Mouse (Mus musculus) heart, adult 2 months (tissue): ENCODE results near the gene Trappc11. TPM values are rescaled to one million over a fixed set of nuclear protein-coding genes. Genes with fewer than 3 reads are reported as not detected.

Experiments
- DNase-seq, 2 experiments: peaks; one replicate each; pipeline ENCODE4 v3.0.0; 2021
- H3K27ac ChIP-seq: fragments of 200-600 bp; 2 replicates; pipeline ENCODE4 v1.8.1; 2022
- H3K27me3 ChIP-seq: fragments of 200-500 bp; 2 replicates; pipeline ENCODE4 v1.6.1; 2012; ENCODE audit warnings: mild to moderate bottlenecking, low read length, inconsistent platforms, mixed read lengths; ENCODE audit not compliant: control insufficient read depth, insufficient read depth
- H3K36me3 ChIP-seq: fragments of 200-500 bp; 2 replicates; pipeline ENCODE4 v1.6.1; 2012; ENCODE audit warnings: low read length, inconsistent platforms; ENCODE audit not compliant: control insufficient read depth, insufficient read depth
- H3K4me1 ChIP-seq: fragments of 200-500 bp; 2 replicates; pipeline ENCODE4 v1.6.1; 2011; ENCODE audit warnings: low read length; ENCODE audit not compliant: control insufficient read depth, insufficient read depth
- H3K4me3 ChIP-seq: fragments of 200-600 bp; 2 replicates; pipeline ENCODE4 v1.8.1; 2022
- H3K79me2 ChIP-seq: fragments of 200-500 bp; replicated peaks from 2 replicates; pipeline ENCODE4 v1.6.1; 2012; ENCODE audit warnings: mild to moderate bottlenecking, inconsistent platforms, low read length, moderate library complexity, mixed read lengths; ENCODE audit not compliant: control insufficient read depth, insufficient read depth
- H3K9ac ChIP-seq: fragments of 200-500 bp; 2 replicates; pipeline ENCODE4 v1.6.1; 2012; ENCODE audit warnings: low read depth, mild to moderate bottlenecking, control low read depth, inconsistent platforms, low read length, mixed read lengths
- CTCF ChIP-seq: fragments of 200-600 bp; IDR thresholded peaks from 2 replicates; pipeline ENCODE4 v1.8.1; 2022; ENCODE audit warnings: antibody characterized with exemption, mild to moderate bottlenecking, moderate library complexity
- EP300 ChIP-seq: fragments of 200-500 bp; IDR thresholded peaks from 2 replicates; pipeline ENCODE4 v1.6.1; 2011; ENCODE audit warnings: low read depth, low read length, control low read depth; ENCODE audit not compliant: insufficient read depth
- POLR2A ChIP-seq: fragments of 200-500 bp; IDR thresholded peaks from 2 replicates; pipeline ENCODE4 v1.6.1; 2011; ENCODE audit warnings: mild to moderate bottlenecking, low read depth, low read length, control low read depth; ENCODE audit not compliant: insufficient read depth
- WGBS: fragments of 180-500 bp; shearing (Covaris S2); methylation state at CpG from one replicate; pipeline ENCODE4 v1.1.7; 2018; 5-methylcytosine and 5-hydroxymethylcytosine counted together
- intact Hi-C: fragments of 180-260 bp; cut with DNase I; formaldehyde crosslinking; loops from one replicate; pipeline ENCODE4 v1.15.1; 2025
- polyA plus RNA-seq: library from polyadenylated mRNA; depleted of rRNA; stranded (reverse); fragments of >200 nt; gene quantifications from 2 replicates; pipeline ENCODE4 v1.2.3, GENCODE M21; 2012
- total RNA-seq, 2 experiments: library from RNA; stranded (reverse); gene quantifications; 2 replicates each; pipeline ENCODE4 v1.2.3; 2021

Gene Trappc11
- total and polyA plus RNA-seq, 3 experiments: 11.7 to 20.3 (median 19.2) TPM

- Histone ChIP-seq H3K4me3 (no peak overlapping the region), H3K27me3 (no peaks in the 10 kb centered on the region), H3K79me2 (no peaks in the 10 kb centered on the region), H3K27ac (no peak overlapping the region), H3K9ac (no peak overlapping the region), H3K36me3 (no peaks in the 10 kb centered on the region), H3K4me1 (no peaks in the 10 kb centered on the region)
- TF ChIP-seq EP300 (no peak), POLR2A (no peak), CTCF (no peak)
- DNase-seq: no peak
- WGBS: 95% methylated on average over 13 of the region's 13 CpGs
- intact Hi-C loops: loop anchor here (10.0 kb wide), 1 partner anchor 488 kb away; no protein-coding TSS in a partner anchor
Observed at GRCm38 (mm10) chr8:47502546-47502945, 30.7 kb downstream of the Trappc11 start.

GRCm38 (mm10) chr8:47501994-47502393 is 31.3 kb downstream of the Trappc11 start:
- intact Hi-C loops: loop anchor here (10.0 kb wide), 1 partner anchor 487 kb away; no protein-coding TSS in a partner anchor
- no peaks in the 10 kb centered on the region for H3K36me3 ChIP-seq
- no peak for TF ChIP-seq EP300
- no peak for TF ChIP-seq POLR2A
- TF ChIP-seq CTCF: no peak
- H3K27ac ChIP-seq: no peak overlapping the region
- no peak overlapping the region for H3K4me3 ChIP-seq
- H3K79me2 ChIP-seq: no peaks in the 10 kb centered on the region
- WGBS: 50% methylated on average over 2 of the region's 2 CpGs
- H3K9ac ChIP-seq: no peak overlapping the region
- H3K27me3 ChIP-seq: no peaks in the 10 kb centered on the region
- no peak for DNase-seq
- H3K4me1 ChIP-seq: no peaks in the 10 kb centered on the region

- Histone ChIP-seq H3K36me3 (no peaks in the 10 kb centered on the region; the same call in 1 of the 2 replicates), H3K4me1 (no peaks in the 10 kb centered on the region), H3K79me2 (no peaks in the 10 kb centered on the region), H3K27me3 (no peaks in the 10 kb centered on the region), H3K9ac (no peak overlapping the region), H3K27ac (no peak overlapping the region), H3K4me3 (no peak overlapping the region)
- intact Hi-C loops: loop anchor here (10.0 kb wide), 1 partner anchor 81 kb away; no protein-coding TSS in a partner anchor
- DNase-seq: no peak
- WGBS: 69% methylated on average over 6 of the region's 6 CpGs
- no peak for TF ChIP-seq CTCF
- TF ChIP-seq EP300: peak; percentile 78
Observed at GRCm38 (mm10) chr8:47495428-47495827, 37.8 kb downstream of the Trappc11 start.

- no peak for DNase-seq
- Histone ChIP-seq H3K4me1 (no peaks in the 10 kb centered on the region), H3K9ac (no peak overlapping the region), H3K27me3 (no peaks in the 10 kb centered on the region), H3K79me2 (no peaks in the 10 kb centered on the region), H3K4me3 (no peak overlapping the region), H3K27ac (no peak overlapping the region), H3K36me3 (no peaks in the 10 kb centered on the region; the same call in 1 of the 2 replicates)
- intact Hi-C loops: loop anchor here (10.0 kb wide), 1 partner anchor 80 kb away; no protein-coding TSS in a partner anchor
- TF ChIP-seq POLR2A: no peak
- WGBS: 89% methylated on average over 12 of the region's 12 CpGs
Observed at GRCm38 (mm10) chr8:47494602-47495153, 38.6 kb downstream of the Trappc11 start.

- no peaks in the 10 kb centered on the region for H3K27me3 ChIP-seq
- H3K9ac ChIP-seq: no peak overlapping the region
- WGBS: 74% methylated on average over 12 of the region's 12 CpGs
- no peak overlapping the region for H3K27ac ChIP-seq
- no peaks in the 10 kb centered on the region; the same call in 1 of the 2 replicates for H3K36me3 ChIP-seq
- H3K4me1 ChIP-seq: no peaks in the 10 kb centered on the region
- no peak overlapping the region for H3K4me3 ChIP-seq
- intact Hi-C loops: loop anchor here (10.0 kb wide), 1 partner anchor 78 kb away; no protein-coding TSS in a partner anchor
- H3K79me2 ChIP-seq: no peaks in the 10 kb centered on the region
- TF ChIP-seq EP300 (no peak), POLR2A (no peak), CTCF (no peak)
- no peak for DNase-seq
Observed at GRCm38 (mm10) chr8:47493106-47493505, 40.2 kb downstream of the Trappc11 start.

- H3K9ac ChIP-seq: no peak overlapping the region
- DNase-seq: no peak
- no peak overlapping the region for H3K27ac ChIP-seq
- intact Hi-C loops: no loop called here
- H3K79me2 ChIP-seq: no peaks in the 10 kb centered on the region
- no peaks in the 10 kb centered on the region; the same call in 1 of the 2 replicates for H3K27me3 ChIP-seq
- no peak for TF ChIP-seq POLR2A
- TF ChIP-seq CTCF: no peak
- TF ChIP-seq EP300: no peak
- H3K4me1 ChIP-seq: no peaks in the 10 kb centered on the region
- WGBS: 91% methylated on average over 3 of the region's 3 CpGs
- H3K4me3 ChIP-seq: no peak overlapping the region
- H3K36me3 ChIP-seq: no peaks in the 10 kb centered on the region
Observed at GRCm38 (mm10) chr8:47487231-47487630, 46.0 kb downstream of the Trappc11 start.
